Mouse (Mus musculus): Measurements from ENCODE around the gene Syt2. TPM values are rescaled to one million over a fixed set of nuclear protein-coding genes. Genes with fewer than 3 reads are reported as not detected.

Gene Syt2
- polyA plus RNA-seq, 1 experiment from 2014 or later = 2.4 TPM

GRCm38 (mm10) chr1:134766448-134766847, 120.0 kb downstream of the Syt2 start:
- peaks cover 11% of the 10 kb centered on the region for H3K4me1 ChIP-seq (replicated peaks)
- 95% methylated on average over 4 of the region's 4 CpGs for WGBS
- no peak overlapping the region for H3K27ac ChIP-seq
- H3K36me3 ChIP-seq = peaks cover 13% of the 10 kb centered on the region
- no peak overlapping the region for H3K9ac ChIP-seq (replicated peaks)
- no peak overlapping the region for H3K4me2 ChIP-seq (replicated peaks)
- no peaks in the 10 kb centered on the region for H3K27me3 ChIP-seq
- ATAC-seq = no peak
- no peak overlapping the region for H3K4me3 ChIP-seq (replicated peaks)
- no peaks in the 10 kb centered on the region for H3K9me3 ChIP-seq

GRCm38 (mm10) chr1:134770312-134770711, 123.8 kb downstream of the Syt2 start:
- no peak for ATAC-seq
- H3K9me3 ChIP-seq = no peaks in the 10 kb centered on the region
- H3K27ac ChIP-seq = no peak overlapping the region
- H3K4me2 ChIP-seq (replicated peaks) = no peak overlapping the region
- peaks cover 10% of the 10 kb centered on the region for H3K4me1 ChIP-seq (replicated peaks)
- H3K9ac ChIP-seq (replicated peaks) = no peak overlapping the region
- 97% methylated on average over 5 of the region's 5 CpGs for WGBS
- H3K4me3 ChIP-seq (replicated peaks) = no peak overlapping the region
- H3K27me3 ChIP-seq = no peaks in the 10 kb centered on the region
- H3K36me3 ChIP-seq = peaks cover 25% of the 10 kb centered on the region

GRCm38 (mm10) chr1:134771353-134771752, 124.9 kb downstream of the Syt2 start:
- Histone ChIP-seq H3K4me1 (replicated peaks) (peaks cover 10% of the 10 kb centered on the region), H3K9ac (replicated peaks) (no peak overlapping the region), H3K9me3 (no peaks in the 10 kb centered on the region), H3K4me3 (replicated peaks) (no peak overlapping the region), H3K27ac (no peak overlapping the region), H3K36me3 (peaks cover 29% of the 10 kb centered on the region), H3K27me3 (no peaks in the 10 kb centered on the region), H3K4me2 (replicated peaks) (no peak overlapping the region)
- no peak for ATAC-seq
- WGBS = 88% methylated on average over 6 of the region's 6 CpGs

GRCm38 (mm10) chr1:134771999-134772398, 125.5 kb downstream of the Syt2 start:
- H3K4me2 ChIP-seq (replicated peaks) = no peak overlapping the region
- WGBS = 91% methylated on average over 7 of the region's 7 CpGs
- no peaks in the 10 kb centered on the region for H3K9me3 ChIP-seq
- peaks cover 10% of the 10 kb centered on the region for H3K4me1 ChIP-seq (replicated peaks)
- H3K27me3 ChIP-seq = no peaks in the 10 kb centered on the region
- no peak overlapping the region for H3K27ac ChIP-seq
- H3K4me3 ChIP-seq (replicated peaks) = no peak overlapping the region
- H3K36me3 ChIP-seq = peaks cover 30% of the 10 kb centered on the region
- H3K9ac ChIP-seq (replicated peaks) = no peak overlapping the region
- ATAC-seq = no peak

DNA sequence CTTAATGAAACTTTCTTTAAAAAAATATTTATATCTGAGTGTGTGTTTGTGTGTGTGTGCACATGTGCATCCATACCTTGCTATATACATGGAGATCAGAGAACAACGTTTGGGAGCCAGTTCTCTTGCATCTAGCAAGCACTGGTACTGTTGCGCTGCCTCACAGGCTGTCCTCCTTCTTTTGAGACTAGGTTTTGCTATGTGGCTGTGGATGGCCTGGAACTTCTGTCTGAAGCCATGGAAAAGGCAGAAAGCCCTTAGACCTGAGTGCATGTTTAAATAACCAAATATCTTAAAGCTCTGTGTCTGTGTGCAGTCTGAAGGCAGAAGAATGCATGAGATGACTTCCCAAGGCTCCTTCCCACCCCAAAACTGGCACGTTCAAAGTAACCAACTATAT, 126.3 kb downstream of the Syt2 start:
- no peak overlapping the region for H3K9ac ChIP-seq (replicated peaks)
- H3K27me3 ChIP-seq = no peaks in the 10 kb centered on the region
- no peak overlapping the region for H3K4me2 ChIP-seq (replicated peaks)
- H3K27ac ChIP-seq = no peak overlapping the region
- no peak overlapping the region for H3K4me3 ChIP-seq (replicated peaks)
- H3K9me3 ChIP-seq = no peaks in the 10 kb centered on the region
- H3K36me3 ChIP-seq = peaks cover 28% of the 10 kb centered on the region
- WGBS = 89% methylated on average over 3 of the region's 3 CpGs
- no peak for ATAC-seq
- H3K4me1 ChIP-seq (replicated peaks) = peaks cover 10% of the 10 kb centered on the region

DNA sequence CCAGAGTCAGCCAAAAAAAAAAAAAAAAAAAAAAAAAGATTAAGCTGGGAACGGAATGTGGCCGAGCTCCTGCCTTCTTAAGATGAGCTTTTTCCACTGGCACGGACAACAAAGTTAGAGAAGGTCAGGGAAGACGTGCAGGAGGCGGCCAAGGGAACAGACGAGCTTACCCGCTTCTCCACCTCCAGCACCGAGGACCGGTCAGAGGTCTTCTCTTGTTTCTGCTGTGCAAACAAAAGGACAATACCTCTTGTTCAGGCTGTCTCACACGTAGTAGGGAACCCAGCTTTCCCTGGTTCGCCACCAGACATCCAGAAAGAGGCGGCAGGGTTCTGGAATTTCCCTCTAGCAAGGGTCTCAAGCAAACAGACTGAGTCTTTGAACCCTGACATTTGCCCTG, 126.8 kb downstream of the Syt2 start:
- H3K27me3 ChIP-seq = no peaks in the 10 kb centered on the region
- H3K27ac ChIP-seq = no peak overlapping the region
- peaks cover 27% of the 10 kb centered on the region for H3K36me3 ChIP-seq
- no peak overlapping the region for H3K4me2 ChIP-seq (replicated peaks)
- H3K4me1 ChIP-seq (replicated peaks) = peaks cover 15% of the 10 kb centered on the region
- WGBS = 39% methylated on average over 12 of the region's 12 CpGs
- H3K4me3 ChIP-seq (replicated peaks) = no peak overlapping the region
- no peak for ATAC-seq
- no peaks in the 10 kb centered on the region for H3K9me3 ChIP-seq
- no peak overlapping the region for H3K9ac ChIP-seq (replicated peaks)

GRCm38 (mm10) chr1:134774247-134774646, 127.8 kb downstream of the Syt2 start:
- no peak overlapping the region for H3K4me3 ChIP-seq (replicated peaks)
- no peak for ATAC-seq
- no peaks in the 10 kb centered on the region for H3K27me3 ChIP-seq
- 25% methylated on average over 2 of the region's 2 CpGs for WGBS
- peaks cover 15% of the 10 kb centered on the region for H3K4me1 ChIP-seq (replicated peaks)
- no peak overlapping the region for H3K9ac ChIP-seq (replicated peaks)
- H3K4me2 ChIP-seq (replicated peaks) = no peak overlapping the region
- H3K27ac ChIP-seq = no peak overlapping the region
- H3K36me3 ChIP-seq = peaks cover 20% of the 10 kb centered on the region
- H3K9me3 ChIP-seq = no peaks in the 10 kb centered on the region

GRCm38 (mm10) chr1:134774728-134775287, 128.3 kb downstream of the Syt2 start:
- H3K4me3 ChIP-seq (replicated peaks) = no peak overlapping the region
- no peaks in the 10 kb centered on the region for H3K27me3 ChIP-seq
- H3K4me2 ChIP-seq (replicated peaks) = no peak overlapping the region
- no peaks in the 10 kb centered on the region for H3K9me3 ChIP-seq
- no peak overlapping the region for H3K27ac ChIP-seq
- no peak for ATAC-seq
- H3K36me3 ChIP-seq = peaks cover 20% of the 10 kb centered on the region
- H3K4me1 ChIP-seq (replicated peaks) = peaks cover 15% of the 10 kb centered on the region
- no peak overlapping the region for H3K9ac ChIP-seq (replicated peaks)
- 50% methylated on average over 6 of the region's 6 CpGs for WGBS

DNA sequence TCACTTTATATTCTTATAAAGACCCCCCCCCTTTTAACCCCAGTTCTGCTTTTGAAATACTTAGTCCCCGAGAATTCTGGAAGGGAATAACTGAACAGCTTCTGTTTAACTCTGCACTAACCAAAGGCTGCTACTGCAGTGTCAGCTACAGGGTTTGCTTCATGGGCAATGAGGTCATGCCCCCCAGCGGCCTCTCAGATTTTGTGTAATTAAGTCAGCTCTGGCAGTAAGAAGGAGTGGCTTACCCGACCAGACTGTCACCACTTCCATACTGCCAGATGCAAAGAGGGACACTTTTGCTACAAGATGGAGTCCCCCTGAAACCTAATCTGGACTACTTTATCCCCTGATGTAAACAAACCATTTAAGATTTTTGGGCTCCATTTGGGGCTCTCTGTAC, 129.2 kb downstream of the Syt2 start:
- Histone ChIP-seq H3K9ac (replicated peaks) (no peak overlapping the region), H3K27me3 (no peaks in the 10 kb centered on the region), H3K4me3 (replicated peaks) (no peak overlapping the region), H3K36me3 (peaks cover 20% of the 10 kb centered on the region), H3K9me3 (no peaks in the 10 kb centered on the region), H3K4me1 (replicated peaks) (peaks cover 15% of the 10 kb centered on the region), H3K4me2 (replicated peaks) (no peak overlapping the region), H3K27ac (no peak overlapping the region)
- WGBS = 48% methylated on average over 3 of the region's 3 CpGs
- ATAC-seq = no peak

DNA sequence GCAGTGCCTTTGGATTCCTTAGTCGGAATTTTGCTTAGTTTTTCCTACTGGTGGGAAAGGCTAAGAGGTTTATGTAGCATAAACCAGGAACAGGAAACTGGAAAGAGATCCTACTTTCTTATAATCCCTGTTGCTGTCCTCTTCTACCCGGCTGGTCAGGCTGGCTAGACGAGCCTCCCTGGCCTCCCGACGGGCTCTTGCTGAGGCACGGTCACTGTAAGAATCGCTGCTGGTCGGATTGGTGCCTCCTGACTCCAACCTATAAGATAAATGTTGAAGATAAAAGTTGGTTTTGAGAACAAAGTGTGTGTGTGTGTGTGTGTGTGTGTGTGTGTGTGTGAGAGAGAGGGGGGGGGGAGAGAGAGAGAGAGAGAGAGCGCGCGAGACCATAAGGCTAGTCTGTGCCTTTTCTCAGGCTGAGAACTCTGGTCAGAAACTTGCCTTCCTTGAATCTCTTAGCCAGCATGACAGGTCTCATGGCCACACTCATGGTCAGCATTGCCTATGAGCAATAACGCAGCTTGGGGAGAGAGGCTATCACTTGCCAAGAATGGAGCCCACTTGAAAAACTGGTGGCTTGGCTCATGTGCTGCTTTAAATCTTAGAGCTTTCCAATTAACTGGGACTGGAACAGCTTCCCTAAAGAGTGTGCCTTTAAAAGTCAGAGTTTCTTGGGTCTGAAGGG, 130.9 kb downstream of the Syt2 start:
- 87% methylated on average over 12 of the region's 12 CpGs for WGBS
- Histone ChIP-seq H3K27me3 (no peaks in the 10 kb centered on the region), H3K36me3 (peaks cover 9% of the 10 kb centered on the region), H3K9ac (replicated peaks) (no peak overlapping the region), H3K4me2 (replicated peaks) (no peak overlapping the region), H3K27ac (no peak overlapping the region), H3K9me3 (no peaks in the 10 kb centered on the region), H3K4me1 (replicated peaks) (peaks cover 15% of the 10 kb centered on the region), H3K4me3 (replicated peaks) (no peak overlapping the region)
- no peak for ATAC-seq

DNA sequence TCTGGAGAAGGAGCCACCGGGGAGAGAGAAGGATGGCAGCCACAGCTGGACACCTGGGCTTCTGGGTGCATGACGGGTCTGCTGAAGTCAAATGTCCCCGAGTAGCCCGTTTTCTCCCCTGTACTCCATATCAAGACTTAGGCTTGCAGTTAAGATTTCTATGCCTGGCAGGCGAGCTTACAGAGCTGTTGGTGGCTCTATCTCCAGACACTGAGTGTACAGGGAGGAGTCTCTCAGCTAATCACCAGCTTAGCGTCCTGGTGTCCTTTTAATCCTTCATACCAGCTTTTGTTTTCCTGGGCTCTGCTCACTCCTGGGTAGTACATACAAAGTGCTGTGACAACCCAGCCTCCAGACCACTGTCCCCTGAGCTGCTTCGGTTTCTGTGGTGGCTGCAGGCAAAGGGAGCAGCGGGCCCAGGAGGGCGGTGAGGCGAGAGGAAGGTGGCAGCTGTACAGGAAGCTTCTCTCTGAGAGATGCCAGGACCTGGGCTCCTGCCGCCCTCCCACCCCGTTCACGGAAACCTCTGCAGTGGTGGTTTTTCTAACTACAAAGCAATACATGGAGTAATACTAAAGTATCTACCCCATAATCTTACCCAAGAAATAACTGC, 131.6 kb downstream of the Syt2 start:
- H3K27ac ChIP-seq = peak overlapping the region; percentile 25; the same call in 1 of the 2 replicates

DNA sequence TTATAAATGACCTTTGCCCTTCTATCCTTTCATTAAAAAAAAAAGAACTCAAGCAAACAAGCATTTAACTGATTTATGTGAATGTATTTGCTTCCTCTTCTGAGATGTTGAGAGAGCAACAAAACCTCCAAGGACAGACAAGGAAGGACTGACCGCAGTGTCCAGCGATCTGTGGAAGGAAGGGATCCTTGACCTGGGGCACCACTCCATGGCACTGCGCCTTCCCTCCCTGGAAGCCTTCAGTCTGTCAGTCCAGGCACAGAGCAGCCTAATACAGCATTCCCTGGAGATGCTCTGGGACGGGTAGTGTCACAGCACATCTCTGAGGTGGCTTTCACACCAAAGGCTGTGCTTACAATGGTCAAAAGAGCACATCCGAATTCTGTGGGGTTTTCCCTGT, 136.3 kb downstream of the Syt2 start:
- peaks cover 5% of the 10 kb centered on the region for H3K4me1 ChIP-seq (replicated peaks)
- H3K4me3 ChIP-seq (replicated peaks) = no peak overlapping the region
- H3K4me2 ChIP-seq (replicated peaks) = no peak overlapping the region
- no peaks in the 10 kb centered on the region for H3K9me3 ChIP-seq
- no peak overlapping the region for H3K9ac ChIP-seq (replicated peaks)
- H3K27me3 ChIP-seq = no peaks in the 10 kb centered on the region
- ATAC-seq = no peak
- no peak overlapping the region for H3K27ac ChIP-seq
- H3K36me3 ChIP-seq = no peaks in the 10 kb centered on the region
- WGBS = 85% methylated on average over 5 of the region's 5 CpGs

More for the DNA sequence above, 131.6 kb downstream of the Syt2 start:
- H3K9ac ChIP-seq (replicated peaks) = no peak overlapping the region
- no peak overlapping the region for H3K4me3 ChIP-seq (replicated peaks)
- H3K4me1 ChIP-seq (replicated peaks) = peaks cover 15% of the 10 kb centered on the region
- peaks cover 9% of the 10 kb centered on the region for H3K36me3 ChIP-seq
- H3K4me2 ChIP-seq (replicated peaks) = no peak overlapping the region
- ATAC-seq = no peak
- no peaks in the 10 kb centered on the region for H3K27me3 ChIP-seq
- WGBS = 40% methylated on average over 13 of the region's 13 CpGs
- H3K9me3 ChIP-seq = no peaks in the 10 kb centered on the region

Data from midbrain, embryonic 13.5 days (tissue).